Mouse (Mus musculus): Measurements from ENCODE around the gene Gdpd3.

- TF ChIP-seq CTCF (conservative IDR thresholded peaks at IDR 0.05 in 1 of 2, IDR thresholded peaks at IDR 0.05 in 1 of 2; ENCODE audit: low read depth in 2 of 2, low read length in 2 of 2), result no peak
- no peak for TF ChIP-seq JUND (conservative IDR thresholded peaks at IDR 0.05; ENCODE audit: low read depth, low read length)
- TF ChIP-seq TBP (conservative IDR thresholded peaks at IDR 0.05; ENCODE audit: low read depth, low read length), result no peak
- TF ChIP-seq EP300 (IDR thresholded peaks at IDR 0.05; ENCODE audit: low read length), result no peak
Measured at GRCm38 (mm10) chr7:126794271-126794605, 28.1 kb downstream of the Gdpd3 start.

All from CH12.LX (cell line).